Mouse (Mus musculus) neutrophil, adult 65 days (primary cell): ENCODE results near the gene Vmn2r8. TPM values are rescaled to one million over a fixed set of nuclear protein-coding genes. Genes with fewer than 3 reads are reported as not detected.

Source experiments
- total RNA-seq: library from RNA; stranded (reverse); gene quantifications from 2 replicates; pipeline ENCODE4 v1.2.4, GENCODE M21; 2023

Vmn2r8 gene
- total RNA-seq, result not detected in 2 replicates

DNA sequence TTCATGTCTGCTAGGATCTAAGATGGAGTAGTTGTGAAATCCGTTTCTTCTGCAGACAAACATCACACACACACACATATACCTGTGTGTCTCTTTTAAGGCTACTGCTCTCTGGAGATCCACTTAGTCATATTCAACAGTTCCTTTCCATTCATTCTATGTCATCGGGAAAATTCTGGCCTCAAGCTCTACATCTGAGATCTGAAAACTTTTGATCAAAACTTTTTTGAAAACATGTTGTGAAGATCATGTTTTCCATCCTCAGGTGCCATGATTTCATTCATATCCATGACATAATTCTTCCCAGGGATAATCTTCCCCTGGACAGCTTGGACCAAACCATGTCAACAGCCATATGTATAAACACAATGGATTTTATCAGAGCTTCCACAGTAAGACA, at the start of gene Vmn2r8:
Gene Vmn2r8, minus strand, starts transcription at position 101 of the 400 bp plus-strand sequence.

DNA sequence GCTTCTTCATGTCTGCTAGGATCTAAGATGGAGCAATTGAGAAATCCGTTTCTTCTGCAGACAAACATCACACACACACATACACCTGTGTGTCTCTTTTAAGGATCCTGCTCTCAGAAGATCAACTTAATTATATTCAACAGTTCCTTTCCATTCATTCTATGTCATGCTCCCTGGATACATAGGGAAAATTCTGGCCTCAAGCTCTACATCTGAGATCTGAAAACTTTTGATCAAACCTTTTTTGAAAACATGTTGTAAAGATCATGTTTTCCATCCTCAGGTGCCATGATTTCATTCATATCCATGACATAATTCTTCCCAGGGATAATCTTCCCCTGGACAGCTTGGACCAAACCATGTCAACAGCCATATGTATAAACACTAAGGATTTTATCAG, 43.9 kb upstream of the Vmn2r8 start, which contains the start of gene Vmn2r9:
Gene Vmn2r9, minus strand, starts transcription at position 101 of the 400 bp plus-strand sequence.

DNA sequence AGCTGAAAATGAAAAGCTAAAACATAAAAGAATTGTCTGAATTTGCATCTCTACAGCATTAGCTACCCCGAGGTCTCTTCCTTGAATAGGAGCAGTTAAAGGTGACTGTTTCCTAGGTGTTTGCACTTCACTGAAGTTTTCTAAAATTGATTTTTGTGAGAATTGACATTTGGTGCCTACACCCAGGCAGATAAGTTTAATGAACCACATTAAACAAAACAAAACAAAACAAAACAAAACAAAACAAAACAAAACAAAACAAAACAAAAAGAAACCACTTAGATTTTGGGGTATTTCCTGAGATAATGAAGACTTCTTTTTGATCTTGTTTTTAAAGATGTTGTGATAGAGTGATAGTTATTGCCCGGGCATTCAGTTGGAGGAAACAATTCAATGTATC, 13.4 kb downstream of the Vmn2r8 start, which contains the start of gene Tmed11:
Gene Tmed11, minus strand, starts transcription at position 101 of the 400 bp plus-strand sequence.

DNA sequence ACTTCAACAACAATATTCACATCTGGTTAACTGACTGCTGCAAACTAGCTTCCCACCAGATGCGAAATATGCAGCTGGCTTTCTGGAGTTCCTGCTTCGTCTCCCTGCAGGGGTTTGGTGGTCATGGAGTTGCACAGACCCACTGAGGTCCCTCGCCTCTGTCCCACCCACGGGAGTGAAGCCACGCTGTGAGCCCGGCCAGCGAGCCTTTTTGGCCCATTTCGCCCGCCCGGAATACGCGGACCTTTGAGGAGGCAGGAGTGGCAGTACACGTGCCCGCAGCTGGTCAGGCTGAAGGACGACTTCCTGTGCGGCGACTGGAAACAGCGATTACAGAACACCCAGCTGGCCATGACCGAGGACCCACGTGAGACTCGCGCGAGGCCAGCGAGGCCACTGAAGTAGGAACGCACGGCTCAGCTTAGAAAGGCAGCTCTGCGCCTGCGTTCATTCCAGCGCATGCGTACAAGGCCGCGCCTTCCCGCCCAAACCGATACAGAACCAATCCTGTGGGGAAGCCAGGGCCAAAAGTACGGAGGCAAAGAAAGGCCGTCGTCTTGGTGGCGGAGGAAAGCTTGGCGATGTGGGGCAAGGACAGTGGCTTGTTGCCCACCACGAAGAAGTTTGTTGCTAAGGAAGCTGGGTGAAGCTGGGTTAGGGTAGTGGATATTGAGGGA, 33.9 kb downstream of the Vmn2r8 start, which contains the start of gene Rnf212:
Gene Rnf212, minus strand, starts transcription at position 353 of the 677 bp plus-strand sequence.

Other genes with a start within 250 kb of the Vmn2r8 start
- 115 and 124 TPM in 2 replicates for gene Gak, start 179.1 kb downstream of the Vmn2r8 start, total RNA-seq
- 10.3 and 13.5 TPM in 2 replicates for gene Tmem175, start 179.1 kb downstream of the Vmn2r8 start, total RNA-seq
- gene Idua, start 148.5 kb downstream of the Vmn2r8 start, total RNA-seq, result 12.8 and 18.0 TPM in 2 replicates
- gene Dgkq, start 139.2 kb downstream of the Vmn2r8 start, total RNA-seq, result 9.8 and 18.2 TPM in 2 replicates
- 0.16 TPM in 2 replicates for gene Slc26a1, start 133.3 kb downstream of the Vmn2r8 start, total RNA-seq
- 0.64 and 1.9 TPM in 2 replicates for gene Fgfrl1, start 116.5 kb downstream of the Vmn2r8 start, total RNA-seq
- gene Rnf212, start 33.9 kb downstream of the Vmn2r8 start, total RNA-seq, result not detected in 2 replicates
- not detected in 2 replicates for gene Tmed11, start 13.5 kb downstream of the Vmn2r8 start, total RNA-seq
- not detected in 2 replicates for gene Vmn2r9, start 43.8 kb upstream of the Vmn2r8 start, total RNA-seq
- gene Vmn2r10, start 197.7 kb upstream of the Vmn2r8 start, total RNA-seq, result not detected in 2 replicates